Mouse (Mus musculus) activated CD4-positive, CD25-positive, alpha-beta regulatory T cell (primary cell): Measurements from ENCODE around the gene Hsp90b1. TPM values are rescaled to one million over a fixed set of nuclear protein-coding genes. Genes with fewer than 3 reads are reported as not detected.

Experiments used
- polyA plus RNA-seq, 2 experiments: library from polyadenylated mRNA; unstranded; fragments of 100-300 nt; shearing (Covaris generic); gene quantifications; one replicate each; pipeline ENCODE4 v1.2.1; 2017

Hsp90b1 gene
- 100 to 1,000 TPM; 212 to 384 TPM for polyA plus RNA-seq

DNA sequence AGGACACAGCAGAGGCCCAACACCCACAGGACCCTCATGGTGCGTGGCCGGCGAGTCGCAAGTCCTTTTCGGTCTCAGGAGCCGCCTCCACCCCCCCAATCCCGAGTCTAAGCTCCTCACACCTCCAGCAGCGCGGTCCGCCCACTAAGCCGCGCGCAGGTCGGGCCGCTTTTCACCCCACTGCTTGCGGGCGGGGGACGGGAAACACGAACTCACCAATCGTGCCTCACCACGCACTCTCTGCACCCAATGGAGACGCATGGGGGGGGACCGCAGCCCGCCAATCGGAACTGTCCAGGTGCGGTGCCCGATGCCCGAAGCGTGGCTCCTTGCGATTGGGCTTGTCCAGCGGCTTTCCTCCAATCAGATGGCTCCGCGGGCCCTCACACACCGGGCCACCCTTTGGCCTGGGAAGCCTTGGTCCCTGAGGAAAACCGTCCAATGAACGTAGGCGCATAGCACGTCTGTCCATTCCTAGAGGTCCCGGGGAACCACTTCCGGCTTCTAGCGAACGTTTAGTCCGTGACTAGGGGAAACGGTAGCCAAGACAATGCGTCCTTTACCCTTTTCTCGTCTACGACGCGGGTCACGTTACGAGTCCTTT lies at the start of gene Hsp90b1, which contains the start of gene Ttc41:
Hsp90b1 (minus strand) TSS at position 192 of the 604 bp plus-strand sequence.
Ttc41 (plus strand) TSS at position 494 of the 604 bp plus-strand sequence.

Other genes starting within 250 kb of the Hsp90b1 start
- under 1 TPM; 0.18 to 0.29 TPM for gene Syn3, start 206.6 kb downstream of the Hsp90b1 start, polyA plus RNA-seq
- 1 to 10 TPM in 1 of 2 experiments, under 1 TPM in 1; 0.20 to 1.4 TPM for gene Ttc41, start 302 bp upstream of the Hsp90b1 start, polyA plus RNA-seq
- under 1 TPM in 1 of 2 experiments, not detected in 1; 0.91 TPM for gene Gm49358, start 58.5 kb upstream of the Hsp90b1 start, polyA plus RNA-seq
- gene Nt5dc3, start 73.5 kb upstream of the Hsp90b1 start, polyA plus RNA-seq: 1 to 10 TPM; 1.4 to 1.6 TPM